Mouse (Mus musculus): ENCODE measurements around the gene St6galnac3. TPM values are rescaled to one million over a fixed set of nuclear protein-coding genes. Genes with fewer than 3 reads are reported as not detected.

The St6galnac3 gene
- polyA plus RNA-seq, 1 experiment from 2014 or later, result 34.9 TPM

DNA sequence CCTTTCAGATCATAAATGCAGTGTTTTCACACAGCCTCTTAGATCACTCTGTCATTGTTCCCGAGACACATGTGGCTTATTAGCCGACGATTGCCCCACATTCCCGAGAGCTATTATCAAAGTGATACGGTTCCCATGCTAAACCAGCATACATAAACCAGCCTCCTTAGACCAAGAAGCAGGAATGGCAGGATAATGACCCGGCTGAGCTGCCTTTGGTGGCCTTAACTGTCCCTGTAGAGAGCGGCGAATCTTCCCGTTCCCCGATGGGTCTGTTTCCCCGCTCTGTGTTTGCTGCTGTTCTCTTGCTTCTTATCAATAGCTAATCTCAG, 119.2 kb downstream of the St6galnac3 start:
- Histone ChIP-seq H3K36me3 (ENCODE audit: control insufficient read depth, insufficient read depth, low read length) (no peaks in the 10 kb centered on the region), H3K4me2 (ENCODE audit: low read depth, low read length) (no peak overlapping the region), H3K27me3 (ENCODE audit: control insufficient read depth, insufficient read depth, low read length) (no peaks in the 10 kb centered on the region), H3K27ac (ENCODE audit: low read length) (no peak overlapping the region), H3K4me1 (ENCODE audit: control insufficient read depth, insufficient read depth, low read length) (0 out of 2 replicates have a peak, but pooled peaks cover 5% of the 10 kb centered on the region), H3K9ac (ENCODE audit: low read length) (no peak overlapping the region), H3K9me3 (replicated peaks; ENCODE audit: control insufficient read depth, low read length) (no peaks in the 10 kb centered on the region), H3K4me3 (replicated peaks; ENCODE audit: low read length) (no peak overlapping the region)
- no peak for ATAC-seq (ENCODE audit: insufficient read depth, low FRiP score)
- WGBS, result 65% methylated on average over 11 of the region's 11 CpGs

DNA sequence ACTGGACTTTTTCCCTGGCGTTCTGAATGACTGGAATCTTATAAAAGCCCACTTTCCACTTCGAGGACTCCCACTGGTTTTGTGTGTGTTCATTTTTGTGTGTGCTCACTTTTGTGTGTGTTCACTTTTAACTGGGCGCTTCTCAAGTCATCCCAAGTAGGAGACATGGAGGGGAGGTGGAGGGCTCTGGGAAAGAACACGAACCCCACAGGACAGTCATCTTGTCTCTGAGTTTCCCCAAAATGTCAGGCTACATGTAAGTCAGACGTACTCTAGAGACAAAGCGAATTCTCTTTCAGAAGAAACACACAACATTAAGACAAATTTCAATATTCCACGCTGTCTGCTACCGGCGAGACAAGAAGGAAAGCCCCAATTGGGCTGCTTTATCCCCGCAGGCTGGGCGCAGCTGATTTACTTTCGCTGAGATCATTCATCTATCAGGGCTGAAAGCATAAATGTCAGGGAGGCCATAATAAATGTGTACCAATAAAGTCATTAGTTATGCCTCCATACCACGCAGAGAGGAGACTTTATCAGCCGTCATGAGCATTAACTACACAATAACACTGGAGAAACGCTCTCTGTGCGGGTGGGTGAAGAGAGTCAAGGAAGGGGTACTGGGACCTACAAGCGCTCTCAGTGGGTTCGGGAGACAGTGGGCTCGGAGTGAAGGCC, 119.7 kb downstream of the St6galnac3 start:
- H3K27ac ChIP-seq (ENCODE audit: low read length), result no peak overlapping the region
- 58% methylated on average over 19 of the region's 19 CpGs for WGBS
- H3K27me3 ChIP-seq (ENCODE audit: control insufficient read depth, insufficient read depth, low read length), result no peaks in the 10 kb centered on the region
- no peak overlapping the region for H3K9ac ChIP-seq (ENCODE audit: low read length)
- no peak overlapping the region for H3K4me2 ChIP-seq (ENCODE audit: low read depth, low read length)
- no peak overlapping the region for H3K4me3 ChIP-seq (replicated peaks; ENCODE audit: low read length)
- 0 out of 2 replicates have a peak, but pooled peaks cover 5% of the 10 kb centered on the region for H3K4me1 ChIP-seq (ENCODE audit: control insufficient read depth, insufficient read depth, low read length)
- ATAC-seq (ENCODE audit: insufficient read depth, low FRiP score), result no peak
- no peaks in the 10 kb centered on the region for H3K36me3 ChIP-seq (ENCODE audit: control insufficient read depth, insufficient read depth, low read length)
- H3K9me3 ChIP-seq (replicated peaks; ENCODE audit: control insufficient read depth, low read length), result no peaks in the 10 kb centered on the region

DNA sequence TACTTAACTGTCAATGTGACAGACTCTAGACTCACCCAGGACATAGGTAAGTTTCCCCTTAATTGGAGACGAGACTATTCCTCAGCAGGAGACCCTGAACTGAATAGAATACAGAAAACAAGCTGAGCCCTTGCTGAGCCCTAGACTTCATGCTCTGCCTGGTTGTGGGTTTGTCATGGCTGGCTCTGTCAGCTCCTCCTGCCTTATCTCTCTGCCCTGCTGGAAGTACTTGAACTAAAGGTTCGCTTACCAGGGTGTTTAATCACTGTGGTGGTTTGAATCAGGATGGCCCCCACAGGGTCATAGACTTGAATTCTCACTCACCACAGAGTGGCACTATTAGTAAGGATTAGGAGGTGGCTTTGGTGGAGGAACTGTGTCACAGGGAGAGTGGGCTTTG, 125.8 kb downstream of the St6galnac3 start:
- Histone ChIP-seq H3K9me3 (replicated peaks; ENCODE audit: control insufficient read depth, low read length) (no peaks in the 10 kb centered on the region), H3K27ac (ENCODE audit: low read length) (no peak overlapping the region), H3K4me3 (replicated peaks; ENCODE audit: low read length) (no peak overlapping the region), H3K4me1 (ENCODE audit: control insufficient read depth, insufficient read depth, low read length) (no peaks in the 10 kb centered on the region), H3K27me3 (ENCODE audit: control insufficient read depth, insufficient read depth, low read length) (no peaks in the 10 kb centered on the region), H3K36me3 (ENCODE audit: control insufficient read depth, insufficient read depth, low read length) (no peaks in the 10 kb centered on the region), H3K9ac (ENCODE audit: low read length) (no peak overlapping the region), H3K4me2 (ENCODE audit: low read depth, low read length) (no peak overlapping the region)
- 78% methylated on average over 2 of the region's 2 CpGs for WGBS
- ATAC-seq (ENCODE audit: insufficient read depth, low FRiP score), result no peak

DNA sequence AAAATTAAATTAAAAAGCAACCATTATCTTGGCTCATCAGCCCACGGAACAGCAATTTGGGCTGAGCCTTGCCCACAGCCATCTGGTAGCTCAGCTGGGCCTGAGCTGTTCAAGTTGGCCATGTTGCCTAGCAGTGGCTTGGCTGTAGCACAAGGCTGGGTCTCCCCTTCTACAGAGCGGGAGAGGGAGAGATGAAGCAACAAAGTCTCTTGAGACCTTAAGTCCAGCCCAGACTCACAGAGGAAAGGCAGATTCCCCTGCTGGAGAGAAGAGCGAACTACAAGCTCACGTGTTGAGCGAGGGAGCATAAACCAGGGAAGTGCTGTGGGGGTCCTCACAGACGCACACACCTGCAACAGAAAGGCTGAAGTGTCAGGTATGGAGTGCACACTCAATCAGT, 126.3 kb downstream of the St6galnac3 start:
- Histone ChIP-seq H3K4me1 (ENCODE audit: control insufficient read depth, insufficient read depth, low read length) (no peaks in the 10 kb centered on the region), H3K27me3 (ENCODE audit: control insufficient read depth, insufficient read depth, low read length) (no peaks in the 10 kb centered on the region), H3K4me2 (ENCODE audit: low read depth, low read length) (no peak overlapping the region), H3K27ac (ENCODE audit: low read length) (no peak overlapping the region), H3K9me3 (replicated peaks; ENCODE audit: control insufficient read depth, low read length) (no peaks in the 10 kb centered on the region), H3K36me3 (ENCODE audit: control insufficient read depth, insufficient read depth, low read length) (no peaks in the 10 kb centered on the region), H3K4me3 (replicated peaks; ENCODE audit: low read length) (no peak overlapping the region), H3K9ac (ENCODE audit: low read length) (no peak overlapping the region)
- WGBS, result 89% methylated on average over 6 of the region's 6 CpGs
- no peak for ATAC-seq (ENCODE audit: insufficient read depth, low FRiP score)

- ATAC-seq (ENCODE audit: insufficient read depth, low FRiP score), result no peak
- Histone ChIP-seq H3K27me3 (ENCODE audit: control insufficient read depth, insufficient read depth, low read length) (no peaks in the 10 kb centered on the region), H3K4me1 (ENCODE audit: control insufficient read depth, insufficient read depth, low read length) (no peaks in the 10 kb centered on the region), H3K36me3 (ENCODE audit: control insufficient read depth, insufficient read depth, low read length) (no peaks in the 10 kb centered on the region), H3K9me3 (replicated peaks; ENCODE audit: control insufficient read depth, low read length) (no peaks in the 10 kb centered on the region), H3K4me3 (replicated peaks; ENCODE audit: low read length) (no peak overlapping the region), H3K4me2 (ENCODE audit: low read depth, low read length) (no peak overlapping the region), H3K9ac (ENCODE audit: low read length) (no peak overlapping the region), H3K27ac (ENCODE audit: low read length) (no peak overlapping the region)
- 75% methylated on average over 9 of the region's 9 CpGs for WGBS
Observed at GRCm38 (mm10) chr3:153594531-153594930, 130.4 kb downstream of the St6galnac3 start.

DNA sequence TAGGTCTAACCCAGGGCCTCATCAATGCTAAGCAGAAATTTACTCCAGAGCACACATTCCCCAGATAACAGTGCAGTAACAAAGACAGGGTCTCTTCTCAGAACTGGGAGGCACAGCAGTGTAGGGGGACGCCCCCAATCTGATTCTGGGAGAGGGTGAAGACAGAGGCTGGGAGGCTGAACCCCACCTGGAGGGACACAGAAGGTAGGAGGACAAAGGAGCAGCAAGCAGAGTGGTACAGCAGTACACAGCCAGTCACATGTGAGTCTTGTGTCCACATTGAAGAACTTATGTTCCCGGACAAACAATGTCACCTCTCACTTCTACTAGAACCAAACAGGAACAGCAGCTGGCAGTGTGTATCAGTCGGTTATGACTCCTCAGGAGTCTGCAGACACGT, 131.0 kb downstream of the St6galnac3 start:
- H3K4me1 ChIP-seq (ENCODE audit: control insufficient read depth, insufficient read depth, low read length), result no peaks in the 10 kb centered on the region
- no peaks in the 10 kb centered on the region for H3K36me3 ChIP-seq (ENCODE audit: control insufficient read depth, insufficient read depth, low read length)
- WGBS, result 58% methylated on average over 4 of the region's 4 CpGs
- H3K9ac ChIP-seq (ENCODE audit: low read length), result no peak overlapping the region
- no peak overlapping the region for H3K27ac ChIP-seq (ENCODE audit: low read length)
- no peak overlapping the region for H3K4me2 ChIP-seq (ENCODE audit: low read depth, low read length)
- no peak for ATAC-seq (ENCODE audit: insufficient read depth, low FRiP score)
- no peaks in the 10 kb centered on the region for H3K27me3 ChIP-seq (ENCODE audit: control insufficient read depth, insufficient read depth, low read length)
- no peak overlapping the region for H3K4me3 ChIP-seq (replicated peaks; ENCODE audit: low read length)
- H3K9me3 ChIP-seq (replicated peaks; ENCODE audit: control insufficient read depth, low read length), result no peaks in the 10 kb centered on the region

DNA sequence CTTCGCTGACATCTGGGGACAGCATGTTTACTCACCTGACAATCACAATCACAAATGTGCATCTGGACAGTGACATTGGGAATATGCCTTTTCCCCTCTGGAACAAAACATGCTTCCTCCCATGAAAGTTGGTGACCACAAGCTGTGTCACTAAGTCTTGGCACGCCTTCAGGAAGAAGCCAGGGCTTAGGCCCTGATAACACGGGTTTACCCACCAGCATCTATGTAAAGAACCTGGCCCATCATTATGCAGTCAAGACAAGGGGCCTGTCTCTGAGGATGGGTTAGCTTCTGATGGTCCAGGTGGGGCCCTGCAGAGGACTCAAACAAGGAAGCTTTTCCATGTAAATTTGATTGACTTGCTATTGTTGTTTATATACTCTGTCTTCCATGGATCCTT, 131.9 kb downstream of the St6galnac3 start:
- 76% methylated on average over 3 of the region's 3 CpGs for WGBS
- ATAC-seq (ENCODE audit: insufficient read depth, low FRiP score), result no peak

GRCm38 (mm10) chr3:153587594-153587993, 137.4 kb downstream of the St6galnac3 start:
- no peak overlapping the region for H3K27ac ChIP-seq (ENCODE audit: low read length)
- no peaks in the 10 kb centered on the region for H3K9me3 ChIP-seq (replicated peaks; ENCODE audit: control insufficient read depth, low read length)
- WGBS, result 27% methylated on average over 1 of the region's 1 CpGs
- H3K9ac ChIP-seq (ENCODE audit: low read length), result no peak overlapping the region
- H3K27me3 ChIP-seq (ENCODE audit: control insufficient read depth, insufficient read depth, low read length), result no peaks in the 10 kb centered on the region
- no peaks in the 10 kb centered on the region for H3K4me1 ChIP-seq (ENCODE audit: control insufficient read depth, insufficient read depth, low read length)
- ATAC-seq (ENCODE audit: insufficient read depth, low FRiP score), result no peak
- no peak overlapping the region for H3K4me2 ChIP-seq (ENCODE audit: low read depth, low read length)
- H3K4me3 ChIP-seq (replicated peaks; ENCODE audit: low read length), result no peak overlapping the region
- no peaks in the 10 kb centered on the region for H3K36me3 ChIP-seq (ENCODE audit: control insufficient read depth, insufficient read depth, low read length)

More for the DNA sequence above, 131.9 kb downstream of the St6galnac3 start:
- H3K4me2 ChIP-seq (ENCODE audit: low read depth, low read length), result no peak overlapping the region
- no peak overlapping the region for H3K9ac ChIP-seq (ENCODE audit: low read length)
- H3K27me3 ChIP-seq (ENCODE audit: control insufficient read depth, insufficient read depth, low read length), result no peaks in the 10 kb centered on the region
- H3K4me3 ChIP-seq (replicated peaks; ENCODE audit: low read length), result no peak overlapping the region
- no peak overlapping the region for H3K27ac ChIP-seq (ENCODE audit: low read length)
- H3K4me1 ChIP-seq (ENCODE audit: control insufficient read depth, insufficient read depth, low read length), result no peaks in the 10 kb centered on the region
- no peaks in the 10 kb centered on the region for H3K9me3 ChIP-seq (replicated peaks; ENCODE audit: control insufficient read depth, low read length)
- H3K36me3 ChIP-seq (ENCODE audit: control insufficient read depth, insufficient read depth, low read length), result no peaks in the 10 kb centered on the region

DNA sequence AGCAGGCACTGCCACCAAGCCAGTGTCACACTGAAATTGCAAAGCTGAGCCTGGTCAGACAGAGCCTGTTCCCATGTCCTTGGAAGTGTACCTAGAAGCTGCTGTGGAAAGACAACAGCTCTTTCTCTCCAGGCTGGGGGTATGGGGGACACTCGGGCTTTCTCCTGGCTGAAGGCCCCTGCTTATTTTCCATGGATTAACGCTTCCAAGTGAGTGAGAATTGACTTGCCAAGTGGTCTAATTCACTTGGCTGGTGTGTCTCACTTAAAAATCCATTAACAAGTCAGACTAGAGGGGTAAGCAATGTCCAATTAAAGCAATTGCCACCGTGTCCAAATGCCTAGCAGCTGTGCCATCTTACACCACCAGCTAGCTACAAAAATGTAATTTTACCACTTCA, 140.1 kb downstream of the St6galnac3 start:
- Histone ChIP-seq H3K27ac (ENCODE audit: low read length) (no peak overlapping the region), H3K9ac (ENCODE audit: low read length) (no peak overlapping the region), H3K4me3 (replicated peaks; ENCODE audit: low read length) (no peak overlapping the region), H3K4me2 (ENCODE audit: low read depth, low read length) (no peak overlapping the region), H3K27me3 (ENCODE audit: control insufficient read depth, insufficient read depth, low read length) (no peaks in the 10 kb centered on the region), H3K9me3 (replicated peaks; ENCODE audit: control insufficient read depth, low read length) (no peaks in the 10 kb centered on the region), H3K36me3 (ENCODE audit: control insufficient read depth, insufficient read depth, low read length) (no peaks in the 10 kb centered on the region), H3K4me1 (ENCODE audit: control insufficient read depth, insufficient read depth, low read length) (no peaks in the 10 kb centered on the region)
- ATAC-seq (ENCODE audit: insufficient read depth, low FRiP score), result no peak
- 77% methylated on average over 3 of the region's 3 CpGs for WGBS
